Mouse (Mus musculus): ENCODE data around the gene Fam110a. TPM values are rescaled to one million over a fixed set of nuclear protein-coding genes. Genes with fewer than 3 reads are reported as not detected.
"Not testable (repeated sequence)": the region's sequence is repeated elsewhere in the genome, so short reads cannot be mapped to it uniquely, and the experiment has no call there.

The Fam110a gene
- polyA plus RNA-seq, 1 experiment = 8.9 TPM

DNA sequence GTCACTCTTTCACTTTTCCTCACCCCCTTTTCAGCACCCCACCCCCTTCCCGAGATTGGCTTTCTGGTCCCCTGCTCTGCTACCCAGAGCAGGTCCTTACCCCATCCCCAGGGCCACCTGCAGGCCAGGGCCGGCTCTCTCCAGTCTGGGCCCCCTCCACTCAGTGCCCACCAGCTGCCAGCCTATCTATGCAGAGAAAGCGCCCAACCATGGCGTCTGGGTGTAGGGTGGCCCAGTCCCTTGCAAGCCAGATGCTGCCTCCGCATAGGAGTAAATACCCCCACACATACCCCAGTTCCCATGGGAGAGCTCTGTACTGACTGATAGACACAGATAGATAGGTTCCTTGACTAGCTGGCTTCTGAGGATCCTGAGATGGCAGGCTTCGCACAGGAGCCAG lies 20.7 kb upstream of the Fam110a start:
- Histone ChIP-seq H3K27ac (ENCODE audit: insufficient read depth, low read length) (no peak overlapping the region), H3K4me1 (ENCODE audit: control insufficient read depth, insufficient read depth, low read length) (no peaks in the 10 kb centered on the region), H3K4me3 (replicated peaks; ENCODE audit: insufficient read depth, low read depth, low read length) (no peak overlapping the region), H3K27me3 (ENCODE audit: control insufficient read depth, insufficient read depth, low read length) (no peaks in the 10 kb centered on the region; the same call in 1 of the 2 replicates)
- no peak for DNase-seq
- 58% methylated on average over 6 of the region's 6 CpGs for WGBS
- TF ChIP-seq CTCF (IDR thresholded peaks at IDR 0.05; ENCODE audit: borderline replicate concordance, insufficient read depth, low read depth, low read length) = no peak
- no peak for TF ChIP-seq POLR2A (IDR thresholded peaks at IDR 0.05; ENCODE audit: borderline replicate concordance, insufficient read depth, low read length)

GRCm38 (mm10) chr2:152000291-152000679 lies 20.3 kb upstream of the Fam110a start:
- H3K4me3 ChIP-seq (replicated peaks; ENCODE audit: insufficient read depth, low read depth, low read length) = no peak overlapping the region
- no peak overlapping the region for H3K27ac ChIP-seq (ENCODE audit: insufficient read depth, low read length)
- no peaks in the 10 kb centered on the region; the same call in 1 of the 2 replicates for H3K27me3 ChIP-seq (ENCODE audit: control insufficient read depth, insufficient read depth, low read length)
- TF ChIP-seq CTCF (IDR thresholded peaks at IDR 0.05; ENCODE audit: borderline replicate concordance, insufficient read depth, low read depth, low read length) = no peak
- TF ChIP-seq POLR2A (IDR thresholded peaks at IDR 0.05; ENCODE audit: borderline replicate concordance, insufficient read depth, low read length) = no peak
- no peaks in the 10 kb centered on the region for H3K4me1 ChIP-seq (ENCODE audit: control insufficient read depth, insufficient read depth, low read length)
- WGBS = 48% methylated on average over 3 of the region's 3 CpGs
- no peak for DNase-seq

DNA sequence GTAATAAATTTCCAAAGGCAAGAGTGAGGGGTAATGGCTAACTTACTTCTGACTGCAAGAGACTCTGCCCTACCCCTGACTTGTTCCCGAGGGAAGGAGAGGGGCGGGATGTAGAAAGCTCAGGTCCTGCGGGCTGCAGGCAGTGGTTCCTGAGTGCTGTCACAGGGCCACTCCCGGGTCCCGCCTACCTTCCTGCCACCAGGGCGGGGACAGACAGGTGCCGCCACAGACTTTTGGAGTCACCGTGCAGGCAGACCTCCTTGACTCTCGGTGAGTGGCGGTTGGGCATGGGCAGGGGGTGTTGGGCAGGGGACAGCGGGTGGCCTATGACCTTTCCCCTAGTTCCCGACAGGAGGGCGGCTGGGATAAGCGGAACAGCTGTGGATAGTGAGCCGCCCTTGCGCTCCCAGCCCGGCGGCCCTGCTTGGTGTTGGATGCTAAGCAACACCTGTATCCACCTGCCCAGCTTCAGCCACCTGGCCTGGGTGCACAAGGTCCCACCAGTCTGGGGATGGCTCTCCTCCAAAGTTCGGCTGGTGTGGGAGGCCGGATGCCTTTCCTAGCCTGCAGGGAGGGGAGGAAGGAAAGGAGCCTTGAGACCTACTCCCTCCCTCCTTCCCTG lies 19.8 kb upstream of the Fam110a start:
- Histone ChIP-seq H3K27ac (ENCODE audit: insufficient read depth, low read length) (no peak overlapping the region), H3K4me1 (ENCODE audit: control insufficient read depth, insufficient read depth, low read length) (no peaks in the 10 kb centered on the region), H3K4me3 (replicated peaks; ENCODE audit: insufficient read depth, low read depth, low read length) (no peak overlapping the region), H3K27me3 (ENCODE audit: control insufficient read depth, insufficient read depth, low read length) (no peaks in the 10 kb centered on the region; the same call in 1 of the 2 replicates)
- TF ChIP-seq CTCF (IDR thresholded peaks at IDR 0.05; ENCODE audit: borderline replicate concordance, insufficient read depth, low read depth, low read length) (no peak), POLR2A (IDR thresholded peaks at IDR 0.05; ENCODE audit: borderline replicate concordance, insufficient read depth, low read length) (no peak)
- no peak for DNase-seq
- WGBS = 28% methylated on average over 20 of the region's 20 CpGs

DNA sequence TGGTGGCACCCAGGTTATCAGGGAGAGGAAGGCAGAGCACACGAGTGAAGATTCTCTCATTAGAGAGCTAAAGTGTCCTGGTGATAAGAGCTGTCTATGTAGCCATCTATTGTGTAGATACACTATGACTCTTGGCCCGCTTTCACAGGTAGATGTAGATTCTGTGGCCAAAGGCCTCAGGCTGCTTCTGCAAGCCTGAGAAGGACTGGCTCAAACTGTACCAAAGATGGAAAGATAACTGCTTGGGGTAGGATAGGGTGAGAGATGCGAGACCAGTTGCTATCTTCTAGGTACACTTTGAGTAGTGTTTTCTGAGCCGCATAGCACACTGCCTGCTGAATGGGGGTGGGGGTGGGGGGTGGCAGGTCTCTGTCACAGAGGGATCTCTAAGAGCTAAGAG lies 18.9 kb upstream of the Fam110a start:
- no peaks in the 10 kb centered on the region for H3K4me1 ChIP-seq (ENCODE audit: control insufficient read depth, insufficient read depth, low read length)
- TF ChIP-seq CTCF (IDR thresholded peaks at IDR 0.05; ENCODE audit: borderline replicate concordance, insufficient read depth, low read depth, low read length) = no peak
- no peak for TF ChIP-seq POLR2A (IDR thresholded peaks at IDR 0.05; ENCODE audit: borderline replicate concordance, insufficient read depth, low read length)
- H3K27me3 ChIP-seq (ENCODE audit: control insufficient read depth, insufficient read depth, low read length) = no peaks in the 10 kb centered on the region; the same call in 1 of the 2 replicates
- WGBS = 86% methylated on average over 4 of the region's 4 CpGs
- H3K4me3 ChIP-seq (replicated peaks; ENCODE audit: insufficient read depth, low read depth, low read length) = no peak overlapping the region
- H3K27ac ChIP-seq (ENCODE audit: insufficient read depth, low read length) = no peak overlapping the region
- no peak for DNase-seq

GRCm38 (mm10) chr2:151998505-151998899 lies 18.5 kb upstream of the Fam110a start:
- DNase-seq = no peak
- TF ChIP-seq POLR2A (IDR thresholded peaks at IDR 0.05; ENCODE audit: borderline replicate concordance, insufficient read depth, low read length) (no peak), CTCF (IDR thresholded peaks at IDR 0.05; ENCODE audit: borderline replicate concordance, insufficient read depth, low read depth, low read length) (no peak)
- Histone ChIP-seq H3K4me3 (replicated peaks; ENCODE audit: insufficient read depth, low read depth, low read length) (no peak overlapping the region), H3K4me1 (ENCODE audit: control insufficient read depth, insufficient read depth, low read length) (no peaks in the 10 kb centered on the region), H3K27me3 (ENCODE audit: control insufficient read depth, insufficient read depth, low read length) (no peaks in the 10 kb centered on the region; the same call in 1 of the 2 replicates), H3K27ac (ENCODE audit: insufficient read depth, low read length) (no peak overlapping the region)
- WGBS = 50% methylated on average over 9 of the region's 9 CpGs

- WGBS = 66% methylated on average over 8 of the region's 8 CpGs
- DNase-seq = no peak
- no peaks in the 10 kb centered on the region; the same call in 1 of the 2 replicates for H3K27me3 ChIP-seq (ENCODE audit: control insufficient read depth, insufficient read depth, low read length)
- H3K4me3 ChIP-seq (replicated peaks; ENCODE audit: insufficient read depth, low read depth, low read length) = no peak overlapping the region
- H3K4me1 ChIP-seq (ENCODE audit: control insufficient read depth, insufficient read depth, low read length) = no peaks in the 10 kb centered on the region
- TF ChIP-seq POLR2A (IDR thresholded peaks at IDR 0.05; ENCODE audit: borderline replicate concordance, insufficient read depth, low read length) (no peak), CTCF (IDR thresholded peaks at IDR 0.05; ENCODE audit: borderline replicate concordance, insufficient read depth, low read depth, low read length) (no peak)
- no peak overlapping the region for H3K27ac ChIP-seq (ENCODE audit: insufficient read depth, low read length)
Observed at GRCm38 (mm10) chr2:151997776-151998504, 17.9 kb upstream of the Fam110a start.

GRCm38 (mm10) chr2:151997190-151997575 lies 17.2 kb upstream of the Fam110a start:
- H3K27me3 ChIP-seq (ENCODE audit: control insufficient read depth, insufficient read depth, low read length); DNase-seq; H3K4me1 ChIP-seq (ENCODE audit: control insufficient read depth, insufficient read depth, low read length); H3K27ac ChIP-seq (ENCODE audit: insufficient read depth, low read length); H3K4me3 ChIP-seq (replicated peaks; ENCODE audit: insufficient read depth, low read depth, low read length): not testable (repeated sequence)
- 62% methylated on average over 2 of the region's 2 CpGs for WGBS

All from cerebellum, adult 2 months (tissue).